ENCODE assay signal across 20 mouse cellular contexts in genomic region chr10:115271649-115272048, GRCm38 (mm10).
"Had no signal": no experiment of that assay in that cellular context is flagged by ENCODE, and none has a peak within 500 bp of the region (broad histone marks: within the 10 kb centered on the region; RNA-seq: fewer than 3 reads in every experiment).

No protein-coding gene starts in this region.

- H3K9ac ChIP-seq: kidney, embryonic 15.5 days; limb, embryonic 12.5 days; limb, embryonic 15.5 days; liver, embryonic 14.5 days; liver, postnatal 0 days; lung, embryonic 14.5 days; midbrain, embryonic 12.5 days; neural tube, embryonic 13.5 days; stomach, embryonic 15.5 days had no signal

- H3K9me3 ChIP-seq: kidney, embryonic 15.5 days; limb, embryonic 12.5 days; limb, embryonic 15.5 days; midbrain, embryonic 12.5 days; neural tube, embryonic 13.5 days; stomach, embryonic 15.5 days had no signal

- H3K36me3 ChIP-seq: kidney, embryonic 15.5 days; limb, embryonic 12.5 days; limb, embryonic 15.5 days; midbrain, embryonic 12.5 days; neural tube, embryonic 13.5 days; stomach, embryonic 15.5 days had no signal

- H3K27ac ChIP-seq: kidney, embryonic 15.5 days; limb, embryonic 12.5 days; limb, embryonic 15.5 days; liver, embryonic 14.5 days; macrophage; midbrain, embryonic 12.5 days; neural tube, embryonic 13.5 days; stomach, embryonic 15.5 days had no signal

- H3K4me2 ChIP-seq: kidney, embryonic 15.5 days; limb, embryonic 12.5 days; limb, embryonic 15.5 days; liver, embryonic 11.5 days; lung, embryonic 14.5 days; midbrain, embryonic 12.5 days; neural tube, embryonic 13.5 days; stomach, embryonic 15.5 days had no signal

- H3K4me3 ChIP-seq: kidney, embryonic 15.5 days; limb, embryonic 12.5 days; limb, embryonic 15.5 days; midbrain, embryonic 12.5 days; myocyte; neural tube, embryonic 13.5 days; stomach, embryonic 15.5 days had no signal

- H3K27me3 ChIP-seq: kidney, embryonic 15.5 days; limb, embryonic 12.5 days; limb, embryonic 15.5 days; midbrain, embryonic 12.5 days; neural tube, embryonic 13.5 days; stomach, embryonic 15.5 days had no signal

- H3K4me1 ChIP-seq: kidney, embryonic 15.5 days; limb, embryonic 12.5 days; limb, embryonic 15.5 days; midbrain, embryonic 12.5 days; neural tube, embryonic 13.5 days; stomach, embryonic 15.5 days had no signal

- DNase-seq: kidney, adult 8-10 months; kidney, postnatal 10 days; kidney, postnatal 36 days; layer of hippocampus, adult 9-11 months; liver, postnatal 0 days; lung, embryonic 14.5 days; retina, postnatal 1 day; right cerebral cortex, postnatal 25 days; spleen, adult 18-20 months; thymus, postnatal 25 days had no signal
